9 mouse cellular contexts compared by ENCODE assay signal in the genomic region with DNA sequence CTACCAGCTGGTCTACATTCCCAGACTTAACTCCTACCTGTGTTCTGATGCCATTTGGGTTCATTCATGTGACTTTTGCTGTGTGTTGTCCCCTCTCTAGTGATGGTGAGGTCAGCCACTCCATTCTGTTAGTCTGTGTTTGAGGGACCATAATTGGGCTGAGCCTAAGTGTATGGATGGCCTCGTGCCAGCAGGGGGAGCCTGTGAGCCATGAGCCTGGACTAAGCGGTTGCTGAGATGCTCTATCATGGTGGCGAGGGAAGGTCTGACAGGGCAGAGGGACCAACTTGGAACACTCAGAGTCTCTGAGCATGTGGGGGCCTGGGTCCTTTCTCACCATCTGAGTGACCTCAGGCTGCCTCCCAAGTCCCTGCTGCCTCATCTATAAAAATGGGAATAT. TPM values are rescaled to one million over a fixed set of nuclear protein-coding genes. Genes with fewer than 3 reads are reported as not detected.
A peak's percentile ranks its signal among the peaks of the same experiment; 100 is the strongest.
DNase-seq lines count a peak whose midpoint lies in the region; ATAC-seq and TF ChIP-seq lines count a peak whose summit lies in the region.
"Had no signal": no experiment of that assay in that cellular context is flagged by ENCODE, and none has a peak within 500 bp of the region (broad histone marks: within the 10 kb centered on the region; RNA-seq: fewer than 3 reads in every experiment).

No protein-coding gene starts in this region.

- 0 out of 2 replicates have a peak, but pooled peaks cover 4% of the 10 kb centered on the region for H3K4me1 ChIP-seq in intestine, postnatal 0 days (replicated peaks; ENCODE audit: control insufficient read depth, insufficient read depth, low read length)
- H3K4me1 ChIP-seq in midbrain, embryonic 11.5 days (ENCODE audit: control insufficient read depth, insufficient read depth, low read length), result peaks cover 37% of the 10 kb centered on the region

- H3K4me3 ChIP-seq in intestine, postnatal 0 days (ENCODE audit: low read depth, low read length), result no peak overlapping the region
- no peak overlapping the region for H3K4me3 ChIP-seq in midbrain, embryonic 11.5 days (ENCODE audit: low read depth, low read length)
- H3K4me3 ChIP-seq: myocyte had no signal

- H3K9me3 ChIP-seq in intestine, postnatal 0 days (ENCODE audit: control insufficient read depth), result no peaks in the 10 kb centered on the region
- H3K9me3 ChIP-seq in midbrain, embryonic 11.5 days (ENCODE audit: control insufficient read depth, low read length), result no peaks in the 10 kb centered on the region

- WGBS in intestine, postnatal 0 days, result 8% methylated on average over 3 of the region's 3 CpGs
- 2% methylated on average over 3 of the region's 3 CpGs for WGBS in midbrain, embryonic 11.5 days

- intact Hi-C loops in left cerebral cortex, postnatal 4 days (cut with DNase I), result loop anchor here (10.0 kb wide), 1 partner anchor 280 kb away; the partner anchor contains the start of gene Mark2

- H3K36me3 ChIP-seq in intestine, postnatal 0 days (ENCODE audit: control insufficient read depth, insufficient read depth), result no peaks in the 10 kb centered on the region
- H3K36me3 ChIP-seq in midbrain, embryonic 11.5 days (ENCODE audit: control insufficient read depth, insufficient read depth, low read length), result no peaks in the 10 kb centered on the region

- peak; percentile 87 for DNase-seq in adipocyte (ENCODE audit: low spot score)
- peak; percentile 55 for DNase-seq in gastrocnemius, postnatal 25 days
- peak; percentile 89 for DNase-seq in left cerebral cortex, postnatal 4 days
- peak; percentile 99 for DNase-seq in midbrain, embryonic 11.5 days (ENCODE audit: low spot score, missing footprints)
- DNase-seq in skeletal muscle tissue, adult 2 months (ENCODE audit: low read depth, low spot score), result peak; percentile 72
- peak; percentile 62 for DNase-seq in yolk sac, embryonic 10.5 days (ENCODE audit: low spot score)

- H3K9ac ChIP-seq in intestine, postnatal 0 days (ENCODE audit: low read depth, low read length), result no peak overlapping the region
- H3K9ac ChIP-seq in midbrain, embryonic 11.5 days (ENCODE audit: low read length), result no peak overlapping the region

- ATAC-seq in common myeloid progenitor, adult 5-6 weeks (replicated peaks; ENCODE audit: low read depth, poor library complexity, severe bottlenecking), result peak; percentile 79
- peak; percentile 57 for ATAC-seq in intestine, postnatal 0 days
- peak; percentile 69 for ATAC-seq in midbrain, embryonic 11.5 days (ENCODE audit: low FRiP score)

- no peak overlapping the region for H3K27ac ChIP-seq in intestine, postnatal 0 days (ENCODE audit: low read depth, low read length)
- no peak overlapping the region for H3K27ac ChIP-seq in midbrain, embryonic 11.5 days (ENCODE audit: low read depth, low read length)

- peak; percentile 100 for TF ChIP-seq CTCF in intestine, postnatal 0 days (IDR thresholded peaks at IDR 0.05; ENCODE audit: low read depth)

- H3K27me3 ChIP-seq in intestine, postnatal 0 days (replicated peaks; ENCODE audit: control insufficient read depth, insufficient read depth, low read length), result peaks cover 6% of the 10 kb centered on the region; the same call in 1 of the 2 replicates
- H3K27me3 ChIP-seq in midbrain, embryonic 11.5 days (ENCODE audit: control insufficient read depth, insufficient read depth, low read length), result peaks cover 17% of the 10 kb centered on the region; the same call in 1 of the 2 replicates

- no peak overlapping the region for H3K4me2 ChIP-seq in intestine, postnatal 0 days (replicated peaks; ENCODE audit: low read depth)
- H3K4me2 ChIP-seq in midbrain, embryonic 11.5 days, result no peak overlapping the region

RNA-seq across cellular contexts. Expression of gene Macrod1, which starts 8.0 kb away (rescaled TPM):
- 2.8 and 7.9 TPM in 2 replicates for total RNA-seq in common myeloid progenitor, adult 5-6 weeks (2017)
- total RNA-seq in gastrocnemius, postnatal 25 days (2021), result 100 to 1,000 TPM; 227 to 252 TPM
- 14.4 and 15.1 TPM in 2 replicates for polyA plus RNA-seq in intestine, postnatal 0 days (2015; fragmentation: Nextera tagmentation; extraction: Ambion mirVana)
- total RNA-seq in left cerebral cortex, postnatal 4 days (2021), result 1 to 10 TPM; 5.5 to 6.3 TPM
- 2.2 and 3.0 TPM in 2 replicates for polyA plus RNA-seq in midbrain, embryonic 11.5 days (2014; fragmentation: Nextera tagmentation; extraction: Ambion mirVana)

RNA-seq across cellular contexts. Expression of gene Stip1, which starts 24.8 kb away (rescaled TPM):
- total RNA-seq in common myeloid progenitor, adult 5-6 weeks (2017), result 244 and 257 TPM in 2 replicates
- 10 to 100 TPM; 86.5 to 95.6 TPM for total RNA-seq in gastrocnemius, postnatal 25 days (2021)
- 46.2 and 47.8 TPM in 2 replicates for polyA plus RNA-seq in intestine, postnatal 0 days (2015; fragmentation: Nextera tagmentation; extraction: Ambion mirVana)
- 100 to 1,000 TPM; 127 to 130 TPM for total RNA-seq in left cerebral cortex, postnatal 4 days (2021)
- polyA plus RNA-seq in midbrain, embryonic 11.5 days (2014; fragmentation: Nextera tagmentation; extraction: Ambion mirVana), result 410 and 416 TPM in 2 replicates

RNA-seq across cellular contexts. Expression of gene Flrt1, which starts 41.0 kb away (rescaled TPM):
- not detected in 2 replicates for total RNA-seq in common myeloid progenitor, adult 5-6 weeks (2017)
- under 1 TPM; 0.31 to 0.35 TPM for total RNA-seq in gastrocnemius, postnatal 25 days (2021)
- 0.75 and 0.82 TPM in 2 replicates for polyA plus RNA-seq in intestine, postnatal 0 days (2015; fragmentation: Nextera tagmentation; extraction: Ambion mirVana)
- total RNA-seq in left cerebral cortex, postnatal 4 days (2021), result 10 to 100 TPM; 22.4 to 23.5 TPM
- 7.5 and 8.2 TPM in 2 replicates for polyA plus RNA-seq in midbrain, embryonic 11.5 days (2014; fragmentation: Nextera tagmentation; extraction: Ambion mirVana)

RNA-seq across cellular contexts. Expression of gene Fermt3, which starts 45.3 kb away (rescaled TPM):
- total RNA-seq in common myeloid progenitor, adult 5-6 weeks (2017), result 221 and 234 TPM in 2 replicates
- total RNA-seq in gastrocnemius, postnatal 25 days (2021), result 1 to 10 TPM in 1 of 2 experiments, under 1 TPM in 1; 0.84 to 1.2 TPM
- 8.9 and 9.3 TPM in 2 replicates for polyA plus RNA-seq in intestine, postnatal 0 days (2015; fragmentation: Nextera tagmentation; extraction: Ambion mirVana)
- 1 to 10 TPM; 3.2 to 3.4 TPM for total RNA-seq in left cerebral cortex, postnatal 4 days (2021)
- 6.7 and 7.3 TPM in 2 replicates for polyA plus RNA-seq in midbrain, embryonic 11.5 days (2014; fragmentation: Nextera tagmentation; extraction: Ambion mirVana)

Comparison
In these comparisons a context has a peak if more than half of its experiments do, and no peak if none do; other contexts are left out.
1. RNA of gene Macrod1, which starts 8.0 kb away (total RNA-seq): 227 to 252 TPM in gastrocnemius, postnatal 25 days; 2.8 to 7.9 TPM in common myeloid progenitor, adult 5-6 weeks and 5.5 to 6.3 TPM in left cerebral cortex, postnatal 4 days; every median in the first group is over 10 times any median in the second.
2. RNA of gene Flrt1, which starts 41.0 kb away (total RNA-seq): 22.4 to 23.5 TPM in left cerebral cortex, postnatal 4 days; 0.31 to 0.35 TPM in gastrocnemius, postnatal 25 days and not detected in common myeloid progenitor, adult 5-6 weeks; every median in the first group is over 10 times any median in the second.
3. Peak in every context shown above with its lines, with median percentiles within 50 percentile points of each other: DNase-seq and ATAC-seq.